Mouse (Mus musculus) ovary, postnatal 36 days (tissue): ENCODE results near the gene Akap5.

ENCODE experiments used
- DNase-seq: peaks from one replicate; pipeline ENCODE4 v3.0.0; 2022; ENCODE audit warnings: low spot score, mixed read lengths

The Akap5 gene

DNA sequence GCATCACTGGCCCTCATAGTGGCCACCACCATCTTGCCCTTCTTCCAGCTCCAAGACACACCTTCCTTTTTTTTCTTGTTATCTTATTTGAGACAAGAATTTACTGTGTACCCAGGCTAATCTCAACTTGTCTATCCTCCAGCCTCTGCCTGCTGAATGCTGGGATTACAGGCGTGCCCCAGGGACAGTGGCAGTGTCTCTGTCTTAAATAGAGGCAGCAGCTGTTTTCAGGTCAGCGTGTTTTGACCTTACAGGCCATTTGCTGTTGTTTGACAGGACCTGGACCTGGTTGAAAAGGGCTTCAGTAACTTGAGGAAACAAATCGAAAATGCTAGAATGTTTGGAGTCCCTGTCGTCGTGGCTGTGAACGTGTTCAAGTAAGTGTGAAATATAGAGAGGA lies 14.1 kb upstream of the Akap5 start:
- no peak for DNase-seq

DNA sequence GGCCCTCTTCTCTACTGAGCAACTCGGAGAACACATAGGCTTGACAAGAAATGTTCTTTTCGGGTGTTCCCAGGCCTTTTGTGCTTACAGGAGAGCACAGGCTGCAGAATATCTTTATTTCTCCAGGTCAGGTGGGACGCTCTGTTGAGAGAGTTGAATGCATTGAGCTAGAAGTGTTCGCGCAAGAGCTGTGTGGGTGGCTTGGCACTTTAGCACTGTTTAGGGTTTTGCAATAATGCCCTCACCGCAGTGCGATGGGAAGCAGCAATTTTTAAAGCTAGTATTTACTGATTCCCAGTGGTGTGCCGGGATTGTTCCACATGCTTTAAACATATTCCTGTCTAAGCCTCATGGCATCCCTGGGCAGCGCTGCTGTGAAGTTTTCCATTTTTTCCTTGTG lies 13.5 kb upstream of the Akap5 start:
- no peak for DNase-seq

DNA sequence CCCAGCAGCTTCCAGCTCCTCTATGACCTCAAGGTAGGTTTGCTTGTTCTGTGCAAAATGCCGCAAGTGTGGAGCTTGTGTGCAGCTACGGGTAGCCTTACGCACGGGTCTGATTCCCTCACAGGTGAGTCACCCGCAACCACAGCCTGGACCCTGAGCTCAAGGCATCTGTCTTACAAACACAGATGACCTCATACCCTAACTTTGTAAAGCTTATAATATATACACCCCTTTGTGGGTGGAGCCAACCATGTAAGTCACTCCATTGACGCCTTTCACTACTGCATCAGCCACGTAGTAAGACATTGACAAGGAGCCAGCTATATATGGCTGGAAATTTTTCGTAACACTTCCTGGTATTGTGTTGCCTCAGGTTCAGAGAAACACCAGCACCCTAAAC lies 12.7 kb upstream of the Akap5 start:
- DNase-seq: no peak

DNA sequence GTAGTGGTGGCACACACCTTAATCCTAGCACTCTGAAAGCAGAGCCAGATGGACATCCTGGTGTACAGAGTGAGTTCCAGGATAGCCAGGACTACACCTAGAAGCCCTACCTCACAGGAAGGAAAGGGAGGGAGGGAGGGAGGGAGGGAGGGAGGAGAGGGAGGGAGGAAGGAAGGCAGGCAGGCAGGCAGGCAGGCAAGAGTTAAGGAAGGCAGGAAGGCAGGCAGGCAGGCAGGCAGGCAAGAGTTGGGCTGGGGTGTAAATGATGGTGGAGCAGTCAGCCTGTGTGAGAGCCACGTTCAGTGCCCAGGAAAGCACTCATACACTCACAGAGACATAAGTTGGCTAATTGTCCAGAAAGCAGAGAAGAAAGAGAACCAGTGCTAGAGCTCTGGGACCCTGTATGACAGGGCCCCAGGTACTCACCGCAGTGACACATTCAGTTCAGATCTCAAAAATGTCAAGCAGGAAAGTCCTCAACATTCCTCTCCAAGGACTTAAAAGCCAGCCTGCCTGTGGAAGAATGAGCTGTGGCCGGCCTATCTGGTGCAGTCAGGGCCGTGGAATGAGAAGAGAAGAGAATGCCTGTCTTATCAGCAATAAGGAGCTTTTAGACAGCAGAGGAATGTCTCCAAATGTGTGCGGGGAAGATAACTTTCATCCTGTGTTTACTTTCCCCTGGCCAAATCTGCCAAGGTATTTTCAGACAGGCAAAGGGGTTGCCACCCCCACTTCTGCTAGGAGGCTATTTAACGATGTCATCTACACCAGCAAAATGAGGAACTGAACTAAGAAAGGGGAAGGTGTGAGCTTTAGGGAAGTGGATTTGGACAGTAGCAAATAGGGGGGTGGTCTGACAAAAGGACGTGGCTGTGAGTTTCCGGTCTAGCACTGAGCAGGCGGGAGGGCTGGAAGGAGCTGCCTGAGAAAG lies 6.1 kb upstream of the Akap5 start:
- DNase-seq: no peak

DNA sequence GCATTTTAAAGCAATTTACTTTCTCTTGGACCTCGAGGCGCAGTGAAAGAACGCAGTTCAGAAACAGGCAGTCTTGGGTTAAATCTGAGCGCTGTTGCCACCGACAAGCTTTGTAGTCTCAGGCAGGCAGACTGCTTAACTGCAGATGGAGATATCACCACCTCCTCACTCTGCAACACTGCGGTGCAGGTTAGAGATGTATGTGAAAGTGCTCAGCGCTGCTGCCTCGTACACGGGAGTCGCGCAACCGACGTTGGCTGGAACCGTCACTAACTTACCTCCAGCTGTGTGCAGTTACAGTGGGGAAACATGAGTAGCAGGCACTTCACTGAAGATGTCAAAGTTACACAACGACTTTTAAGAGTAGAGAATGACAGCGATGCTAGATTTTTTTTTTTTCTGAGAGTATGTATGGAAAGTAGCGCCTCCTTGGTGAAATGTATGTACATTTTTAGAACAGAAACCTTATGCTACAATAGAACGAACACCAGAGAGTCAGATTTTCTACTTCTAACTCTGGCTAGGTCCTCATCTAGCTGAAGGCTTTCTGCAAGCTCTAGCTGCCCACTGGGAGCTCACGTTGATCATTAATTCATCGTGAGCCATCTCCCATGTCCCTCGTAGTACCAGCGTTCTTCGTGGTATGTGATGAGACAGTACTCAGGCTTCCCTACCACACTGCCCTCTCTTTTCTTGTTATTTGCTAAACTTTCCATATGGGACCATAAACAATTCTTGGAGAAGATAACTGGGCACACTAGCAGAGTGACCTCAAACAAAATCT lies 1.9 kb downstream of the Akap5 start:
- DNase-seq: no peak

DNA sequence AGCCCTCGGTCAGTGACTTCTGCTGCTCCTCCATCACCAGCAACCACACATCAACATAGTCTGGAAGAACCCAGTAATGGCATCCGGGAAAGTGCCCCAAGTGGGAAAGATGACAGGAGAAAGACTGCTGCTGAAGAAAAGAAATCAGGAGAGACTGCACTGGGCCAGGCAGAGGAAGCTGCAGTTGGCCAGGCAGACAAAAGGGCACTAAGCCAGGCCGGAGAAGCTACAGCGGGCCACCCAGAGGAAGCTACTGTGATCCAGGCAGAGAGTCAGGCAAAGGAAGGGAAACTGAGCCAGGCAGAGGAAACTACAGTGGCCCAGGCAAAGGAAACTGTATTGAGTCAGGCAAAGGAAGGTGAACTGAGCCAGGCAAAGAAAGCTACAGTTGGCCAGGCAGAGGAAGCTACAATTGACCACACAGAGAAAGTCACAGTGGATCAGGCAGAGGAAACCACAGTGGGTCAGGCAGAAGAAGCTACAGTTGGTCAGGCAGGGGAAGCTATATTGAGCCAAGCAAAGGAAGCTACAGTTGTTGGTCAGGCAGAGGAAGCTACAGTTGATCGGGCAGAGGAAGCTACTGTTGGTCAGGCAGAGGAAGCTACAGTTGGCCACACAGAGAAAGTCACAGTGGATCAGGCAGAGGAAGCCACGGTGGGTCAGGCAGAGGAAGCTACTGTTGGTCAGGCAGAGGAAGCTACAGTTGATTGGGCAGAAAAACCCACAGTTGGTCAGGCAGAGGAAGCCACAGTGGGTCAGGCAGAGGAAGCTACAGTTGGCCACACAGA lies 4.1 kb downstream of the Akap5 start:
- DNase-seq: no peak

DNA sequence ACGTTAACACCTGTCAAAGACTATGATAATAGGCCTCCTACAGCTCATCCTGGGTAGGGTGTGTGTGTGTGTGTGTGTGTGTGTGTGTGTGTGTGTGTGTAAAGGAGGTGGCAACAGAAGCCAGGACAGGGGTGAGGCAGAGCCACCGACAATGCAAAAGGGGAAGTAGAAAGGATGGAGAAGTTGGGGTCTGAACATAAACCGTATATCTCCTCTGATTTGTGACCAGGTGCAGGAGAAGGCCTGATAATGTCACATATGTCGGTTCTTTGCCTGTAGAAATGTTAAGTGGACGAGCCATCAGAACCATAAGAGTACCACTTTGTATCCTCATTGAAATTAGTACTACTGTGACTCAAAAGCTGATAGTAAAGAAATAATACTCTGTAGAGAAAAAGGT lies 9.0 kb downstream of the Akap5 start:
- DNase-seq: no peak

DNA sequence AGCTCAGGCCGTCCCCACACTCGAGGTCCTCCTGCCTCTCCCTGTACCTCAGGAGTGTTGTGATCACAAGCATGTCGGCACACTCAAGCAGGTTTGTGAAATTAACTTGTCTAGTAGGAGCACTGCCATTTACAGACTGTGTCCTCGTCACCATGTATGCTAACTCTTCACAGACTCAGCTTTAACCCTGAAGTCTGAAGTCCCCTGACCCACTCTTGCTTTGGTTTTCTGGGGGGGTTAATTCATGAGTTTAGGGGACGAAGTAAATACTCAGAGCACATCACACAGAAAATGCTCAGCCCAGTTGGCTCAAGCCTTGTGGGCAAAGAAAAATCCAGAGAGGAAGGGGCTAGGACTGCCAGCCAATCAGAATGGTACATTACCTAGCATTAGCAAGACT lies 10.9 kb downstream of the Akap5 start:
- no peak for DNase-seq

DNA sequence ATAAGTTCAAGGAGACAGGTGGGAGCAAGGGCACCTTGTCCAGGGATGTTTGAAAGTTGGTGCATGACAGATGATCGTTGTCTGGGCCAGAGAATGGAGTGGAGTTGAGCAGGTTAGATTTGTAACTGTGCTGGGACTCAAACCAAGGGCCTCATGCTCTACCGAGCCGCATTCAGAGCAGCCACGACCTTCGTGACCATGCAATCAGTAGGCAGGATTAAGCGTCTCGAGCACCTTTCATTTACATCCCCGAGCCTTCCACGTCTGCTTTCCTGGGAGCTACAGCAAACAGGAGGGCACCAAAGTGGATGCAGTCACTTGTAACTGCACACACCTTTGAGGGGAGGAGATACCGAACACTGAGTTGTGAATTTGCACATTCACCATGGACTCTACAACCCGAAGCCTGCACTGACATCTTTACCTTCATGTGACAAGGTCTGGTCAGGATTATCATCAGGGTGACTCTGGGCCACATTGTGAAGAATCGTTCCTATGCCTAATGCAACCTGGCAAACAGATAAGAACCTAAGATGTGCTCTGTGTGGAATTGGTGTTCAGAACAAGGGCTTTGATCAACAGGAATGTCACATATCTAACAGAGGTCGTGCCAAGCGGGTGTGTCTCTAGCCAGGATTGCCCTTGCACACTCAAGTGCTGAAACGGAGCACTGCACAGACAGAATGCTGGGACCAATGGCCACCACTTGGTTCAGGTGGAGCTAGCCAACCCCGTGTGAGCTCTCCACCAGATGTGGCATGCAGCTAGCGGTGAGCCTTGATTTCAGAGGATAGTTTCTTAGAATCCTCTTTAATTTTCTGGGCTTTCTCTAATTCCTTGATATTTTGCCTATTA lies 11.6 kb downstream of the Akap5 start:
- no peak for DNase-seq

DNA sequence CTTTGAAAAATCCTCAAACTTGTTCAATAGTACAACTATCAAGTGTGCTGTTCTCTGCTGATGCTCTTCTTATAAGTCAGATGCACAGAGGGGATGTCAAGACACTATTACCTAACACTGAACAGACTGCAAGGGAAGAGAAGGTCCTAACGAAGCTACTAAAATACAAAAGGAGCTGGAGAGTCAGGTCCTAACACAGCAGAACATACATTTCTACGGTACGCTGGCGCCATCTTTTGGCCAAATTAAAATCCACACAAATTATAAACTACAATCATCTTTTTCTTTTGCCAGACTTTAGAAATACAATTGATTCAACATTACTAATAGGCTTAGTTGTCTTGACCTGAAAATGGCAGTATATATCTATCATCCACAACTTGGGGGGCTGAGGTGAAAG lies 16.4 kb downstream of the Akap5 start:
- no peak for DNase-seq

DNA sequence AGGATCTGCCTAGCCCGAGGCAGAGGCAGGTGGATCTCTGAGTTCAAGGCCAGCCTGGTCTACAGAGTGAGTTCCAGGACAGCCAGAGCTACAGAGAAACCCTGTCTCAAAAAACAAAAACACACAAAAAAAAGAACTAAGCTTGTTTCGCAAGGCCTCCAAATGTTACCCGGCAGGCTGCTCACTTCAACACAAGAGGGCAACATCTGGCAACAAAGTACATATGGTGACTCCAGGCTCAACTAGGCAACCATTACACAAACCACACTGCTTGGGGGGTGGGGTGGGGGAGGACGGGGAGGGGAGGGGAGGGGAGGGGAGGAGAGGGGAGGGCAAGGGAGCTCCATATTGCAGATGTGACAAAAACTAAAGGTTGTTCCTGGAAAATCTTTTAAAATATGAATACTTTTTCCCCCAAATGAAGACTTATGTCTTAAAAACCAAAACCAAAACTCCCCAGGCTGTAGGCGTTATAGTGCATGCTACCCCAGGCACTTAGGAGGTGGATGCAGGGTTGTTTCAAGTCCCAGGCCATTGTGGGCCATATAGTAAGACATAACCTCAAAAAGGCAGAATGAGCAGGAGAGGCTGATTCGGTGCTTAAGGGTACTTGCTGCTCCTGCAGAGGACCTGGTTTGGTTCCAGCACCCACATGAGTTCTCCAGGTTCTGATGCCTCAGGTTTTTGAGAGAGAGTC lies 21.2 kb downstream of the Akap5 start:
- no peak for DNase-seq

DNA sequence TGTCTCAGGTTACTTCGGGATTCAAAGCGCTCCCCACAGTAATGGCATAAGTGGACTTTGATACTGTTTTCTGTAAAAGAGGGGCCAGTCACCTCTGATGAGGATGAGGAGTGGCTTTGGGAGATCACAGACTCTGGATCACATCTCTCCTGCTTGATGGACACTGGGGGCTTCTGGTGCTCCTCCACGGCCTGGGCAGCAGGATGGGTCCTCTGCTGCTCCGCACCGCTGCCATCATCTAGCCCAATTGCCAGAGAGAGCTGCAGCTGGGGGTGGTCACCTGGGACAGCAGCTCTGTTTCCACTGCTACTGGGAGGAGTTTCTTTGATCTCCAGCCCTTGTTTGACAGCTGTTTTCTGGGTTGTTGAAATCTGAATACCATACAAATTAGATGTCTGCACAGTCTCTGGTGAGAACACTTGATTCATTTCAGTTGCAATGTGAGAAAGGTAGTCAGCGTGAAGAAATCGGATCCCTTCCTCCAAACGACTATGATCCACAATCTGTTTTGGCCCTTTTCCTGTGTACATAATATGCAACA lies 25.1 kb downstream of the Akap5 start:
- DNase-seq: no peak

DNA sequence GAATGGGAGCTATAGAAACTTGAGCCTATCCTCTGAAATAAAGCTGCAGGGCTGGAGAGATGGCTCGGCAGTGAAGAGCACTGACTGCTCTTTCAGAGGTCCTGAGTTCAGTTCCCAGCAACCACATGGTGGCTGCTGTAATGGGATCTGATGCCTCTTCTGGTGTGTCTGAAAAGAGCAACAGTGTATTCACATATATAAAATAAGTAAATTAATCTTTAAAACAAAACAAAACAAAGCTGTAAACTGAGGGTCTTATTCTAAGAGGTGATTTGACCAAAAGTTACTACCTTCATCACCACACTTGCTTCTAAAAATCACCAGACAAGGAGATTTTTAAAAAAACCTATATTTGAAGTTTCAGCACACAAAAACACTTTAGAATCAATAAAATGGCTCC lies 36.2 kb downstream of the Akap5 start:
- DNase-seq: no peak

DNA sequence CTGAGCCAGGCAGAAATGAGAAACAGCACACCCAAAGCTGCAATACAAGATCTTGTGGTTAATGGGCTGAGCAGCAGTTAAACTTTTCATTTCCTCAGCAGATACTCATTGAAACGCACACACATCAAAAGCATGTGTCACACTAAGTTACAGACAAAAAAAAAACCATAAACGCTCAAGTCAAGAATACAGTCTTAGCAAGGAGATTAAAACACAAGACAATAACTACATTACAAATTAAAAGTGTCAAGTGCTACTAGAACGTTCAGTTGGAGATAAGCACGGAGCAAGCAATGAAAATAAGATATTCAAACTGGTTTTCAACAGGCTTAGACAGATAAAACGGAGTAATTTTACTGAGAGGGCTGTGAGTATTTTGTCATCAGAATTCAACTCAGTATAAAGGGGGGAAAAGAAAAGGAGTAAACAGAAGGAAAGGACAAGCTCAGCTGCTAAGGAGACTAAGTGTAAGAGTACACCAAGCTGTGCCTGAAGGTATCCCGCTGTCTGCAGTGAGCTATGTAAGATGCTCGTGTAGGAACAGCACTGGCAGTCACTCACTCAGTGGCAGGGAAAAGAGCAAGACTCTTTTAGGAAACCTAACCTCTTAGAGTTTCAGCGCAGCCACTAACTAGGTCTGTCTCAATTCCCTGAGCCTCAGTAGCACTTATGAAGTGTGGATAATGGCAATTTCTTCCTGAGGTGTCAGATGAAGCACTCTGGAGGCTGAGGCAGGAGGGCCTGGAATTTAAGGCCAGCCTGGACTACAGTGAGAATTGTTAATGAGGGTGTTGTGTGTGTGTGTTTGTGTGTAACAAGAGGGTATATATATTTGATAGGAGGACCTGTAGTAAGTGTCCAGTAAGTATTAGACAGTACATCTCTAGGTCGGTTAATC lies 37.0 kb downstream of the Akap5 start:
- DNase-seq: no peak

DNA sequence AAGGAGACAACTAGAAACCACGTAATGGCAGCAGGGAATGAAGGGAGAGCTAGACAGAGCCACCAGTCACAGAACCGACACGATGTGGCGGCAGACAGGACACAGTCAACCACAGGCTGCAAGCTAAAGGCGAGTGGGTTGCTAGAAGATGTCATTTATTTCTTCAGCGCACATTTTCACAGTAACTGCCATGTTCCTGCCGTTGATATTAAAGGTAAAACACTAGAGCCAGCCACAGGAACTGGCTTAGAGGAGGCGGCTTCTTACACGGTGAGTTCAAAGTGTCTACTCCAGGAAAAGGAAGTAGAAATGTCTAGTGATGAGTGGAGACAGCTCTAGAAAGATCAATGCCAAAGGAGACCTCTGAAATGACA lies 37.6 kb downstream of the Akap5 start:
- no peak for DNase-seq

DNA sequence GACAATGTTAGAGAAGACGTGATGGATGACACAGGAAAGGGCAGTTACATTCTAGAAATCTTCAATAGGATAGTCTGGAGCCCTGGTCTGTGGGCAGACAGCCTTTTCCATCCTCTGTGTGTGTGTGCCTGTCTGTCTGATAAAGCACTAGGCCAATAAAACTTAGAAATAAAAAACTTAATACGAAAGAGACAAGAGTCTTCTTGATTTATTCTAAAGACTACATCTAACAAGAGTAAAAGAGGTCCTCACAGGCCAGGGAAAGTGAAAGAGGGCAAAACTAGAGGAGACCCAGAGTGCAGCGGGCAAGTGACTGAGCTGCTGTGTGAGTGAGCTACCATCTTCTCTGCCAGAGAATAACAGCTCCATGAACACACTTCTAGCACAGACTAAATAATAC lies 41.6 kb downstream of the Akap5 start:
- DNase-seq: no peak

DNA sequence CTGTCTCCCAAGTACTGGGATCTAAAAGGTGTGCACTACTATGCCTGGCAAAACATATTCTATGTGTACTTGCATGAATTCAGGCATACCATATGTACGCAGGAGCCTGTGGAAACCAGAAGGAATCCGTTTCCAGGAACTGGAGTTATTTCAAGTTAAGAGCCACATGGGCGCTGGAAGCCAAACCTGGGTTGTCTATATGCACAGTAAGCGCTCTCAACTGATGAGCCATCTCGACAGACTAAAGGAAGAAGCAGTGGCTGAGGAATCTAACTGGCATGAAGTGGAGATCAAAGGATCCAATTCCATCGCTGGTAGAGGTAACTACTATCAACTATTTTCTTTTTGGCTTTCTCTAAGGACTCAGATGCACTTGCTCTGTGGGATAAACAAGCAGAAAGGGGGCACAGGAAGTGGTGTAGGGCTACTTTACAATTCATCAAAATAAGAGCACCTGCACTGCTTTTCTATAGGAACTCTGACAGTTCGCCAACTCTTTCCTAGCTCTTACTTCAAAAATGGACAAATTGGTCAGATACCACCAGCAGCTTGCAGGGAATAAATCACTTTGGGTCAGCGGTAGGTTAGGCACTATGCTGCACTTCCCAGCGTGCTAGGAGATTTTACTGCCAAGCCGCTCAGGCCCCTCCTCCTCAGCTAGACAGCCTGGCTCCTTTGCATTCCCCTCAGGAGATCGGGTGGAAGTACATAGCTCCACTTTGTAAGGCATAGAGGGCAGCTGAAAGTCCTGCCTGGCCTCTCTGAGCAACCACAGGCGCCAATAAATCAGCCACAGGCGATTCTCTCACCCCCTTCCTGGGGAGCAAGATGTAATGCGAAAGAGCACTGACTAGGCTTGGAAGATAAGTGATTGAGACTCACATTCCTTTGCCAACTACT lies 42.7 kb downstream of the Akap5 start:
- DNase-seq: no peak

DNA sequence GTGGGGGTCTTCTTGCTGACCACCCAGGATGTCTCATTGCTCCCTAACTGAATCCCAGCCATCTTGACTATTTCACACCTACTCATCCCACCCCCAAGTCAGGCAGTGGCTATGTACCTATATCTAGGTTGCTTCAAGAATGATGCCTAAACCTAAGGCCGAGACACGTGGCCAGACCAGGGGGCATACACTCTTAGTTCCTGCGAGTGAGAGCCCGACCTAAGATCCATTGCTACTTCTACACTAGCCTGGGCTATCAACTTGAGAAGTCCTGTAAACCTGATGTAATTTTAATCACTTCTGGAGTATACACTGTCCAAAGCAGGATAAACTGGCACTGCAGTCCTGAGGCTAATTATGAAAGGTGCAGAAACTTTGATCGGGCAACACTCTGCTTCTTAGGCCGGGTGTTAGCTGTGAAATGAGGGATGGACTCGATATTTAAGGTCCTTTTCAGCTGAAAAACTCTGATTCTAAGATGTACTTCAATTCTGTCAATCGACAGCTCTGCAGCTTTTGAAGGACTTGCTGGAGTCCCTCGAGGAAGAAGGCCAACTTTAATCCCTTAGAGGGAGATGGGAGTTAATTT lies 43.6 kb downstream of the Akap5 start:
- DNase-seq: no peak
